Mouse (Mus musculus) spleen, postnatal 0 days (tissue): ENCODE results near the gene Inhbb. TPM values are rescaled to one million over a fixed set of nuclear protein-coding genes. Genes with fewer than 3 reads are reported as not detected.

Experiments
- polyA plus RNA-seq: library from polyadenylated mRNA; unstranded; fragments of >200 nt; fragmentation: Nextera tagmentation; extraction: Ambion mirVana; gene quantifications from 2 replicates; pipeline ENCODE4 v1.2.1, GENCODE M21; 2015

Gene Inhbb
- polyA plus RNA-seq: 0.16 and 0.27 TPM in 2 replicates

GRCm38 (mm10) chr1:119421576-119422421 lies at the start of gene Inhbb:
Inhbb (minus strand) TSS chr1:119422248.

Other genes starting within 250 kb of the Inhbb start
- gene Ralb, start 82.5 kb upstream of the Inhbb start, polyA plus RNA-seq: 40.2 and 50.1 TPM in 2 replicates
- gene Tmem185b, start 103.9 kb upstream of the Inhbb start, polyA plus RNA-seq: 9.3 and 15.4 TPM in 2 replicates
- gene Epb41l5, start 226.8 kb upstream of the Inhbb start, polyA plus RNA-seq: 3.6 and 3.7 TPM in 2 replicates